Mouse (Mus musculus) G1E (cell line): ENCODE data around the gene Gadd45a. TPM values are rescaled to one million over a fixed set of nuclear protein-coding genes. Genes with fewer than 3 reads are reported as not detected.
"Not testable (repeated sequence)": the region's sequence is repeated elsewhere in the genome, so short reads cannot be mapped to it uniquely, and the experiment has no call there.

Experiments used
- ATAC-seq: 2 replicates; pipeline ENCODE4 v1.8.0; 2016; ENCODE audit warnings: mild to moderate bottlenecking; ENCODE audit not compliant: insufficient number of reproducible peaks, poor library complexity, low FRiP score, severe bottlenecking; ENCODE audit errors: extremely low read depth
- DNase-seq: peaks from one replicate; pipeline ENCODE4 v3.0.0; 2012; ENCODE audit warnings: low spot score
- H3K27me3 ChIP-seq: 2 replicates; pipeline ENCODE4 v1.6.1; 2012; ENCODE audit warnings: mild to moderate bottlenecking, low read length, inconsistent platforms; ENCODE audit not compliant: insufficient read depth
- H3K36me3 ChIP-seq: replicated peaks from 2 replicates; pipeline ENCODE3; 2012; ENCODE audit warnings: mild to moderate bottlenecking, inconsistent platforms
- H3K4me1 ChIP-seq: 2 replicates; pipeline ENCODE4 v1.6.1; 2012; ENCODE audit warnings: low read depth, low read length, inconsistent platforms, mixed read lengths; ENCODE audit not compliant: insufficient read depth
- H3K4me3 ChIP-seq: 2 replicates; pipeline ENCODE4 v1.5.1; 2012; ENCODE audit warnings: low read depth, mild to moderate bottlenecking, inconsistent platforms, low read length, moderate library complexity, mixed read lengths
- H3K9me3 ChIP-seq: replicated peaks from 2 replicates; pipeline ENCODE4 v1.6.1; 2012; ENCODE audit warnings: inconsistent platforms
- CTCF ChIP-seq: IDR thresholded peaks from 2 replicates; pipeline ENCODE4 v1.5.1; 2012; ENCODE audit warnings: low read depth, low read length, inconsistent platforms, mixed read lengths
- GATA1 ChIP-seq: IDR thresholded peaks from 2 replicates; pipeline ENCODE4 v1.6.1; 2012; ENCODE audit warnings: borderline replicate concordance, low read length, inconsistent platforms, mixed read lengths
- GATA2 ChIP-seq: IDR thresholded peaks from 2 replicates; pipeline ENCODE4 v1.6.1; 2012; ENCODE audit warnings: low read depth, low read length, inconsistent platforms, borderline replicate concordance
- POLR2AphosphoS5 ChIP-seq: IDR thresholded peaks from 2 replicates; pipeline ENCODE4 v1.6.1; 2012; ENCODE audit warnings: low read depth, low read length, inconsistent platforms; ENCODE audit not compliant: insufficient replicate concordance
- TAL1 ChIP-seq: conservative IDR thresholded peaks from 2 replicates; pipeline ENCODE4 v1.6.1; 2012; ENCODE audit warnings: low read depth, low read length, inconsistent platforms, mixed read lengths
- polyA plus RNA-seq: library from polyadenylated mRNA; stranded (reverse); fragments of >175 nt; gene quantifications from 2 replicates; pipeline ENCODE4 v1.2.3, GENCODE M21; 2012
- total RNA-seq, 2 experiments: library from RNA; stranded (forward) in 1 of 2; stranded (reverse) in 1 of 2; fragments of 200-1000 nt in 1 of 2; fragments of >200 nt in 1 of 2; fragmentation: Nextera tagmentation in 1 of 2; gene quantifications; 2 replicates each; pipeline ENCODE4 v1.2.3; 2014 to 2017

Gadd45a gene
- total and polyA plus RNA-seq, 3 experiments: 110 to 134 (median 111) TPM

DNA sequence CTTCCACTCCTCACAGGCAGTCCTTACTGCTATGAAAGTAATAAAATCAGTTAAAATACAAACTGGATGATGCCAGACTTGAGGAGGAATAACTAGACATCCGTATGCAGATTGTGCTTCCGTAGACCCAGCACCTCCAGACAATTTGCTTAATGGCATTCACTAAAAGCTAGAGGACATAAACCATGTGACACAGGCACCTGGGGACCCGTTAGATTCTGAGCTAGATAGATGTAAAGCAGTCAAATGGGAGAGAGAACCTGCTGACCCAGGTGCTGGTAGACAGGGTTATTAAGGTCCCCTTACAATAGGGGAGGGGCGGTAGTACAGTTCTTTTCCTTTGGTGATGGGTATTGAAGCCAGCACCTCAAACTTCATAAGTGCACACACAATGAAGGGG lies 13.5 kb downstream of the Gadd45a start:
- TF ChIP-seq CTCF: no peak
- TF ChIP-seq POLR2AphosphoS5: no peak
- TF ChIP-seq GATA1: no peak
- TF ChIP-seq GATA2: no peak
- no peak for TF ChIP-seq TAL1
- Histone ChIP-seq H3K9me3 (no peaks in the 10 kb centered on the region), H3K36me3 (no peaks in the 10 kb centered on the region), H3K4me1 (peaks cover 21% of the 10 kb centered on the region), H3K27me3 (no peaks in the 10 kb centered on the region), H3K4me3 (no peak overlapping the region)
- DNase-seq (no peak), ATAC-seq (no peak)

DNA sequence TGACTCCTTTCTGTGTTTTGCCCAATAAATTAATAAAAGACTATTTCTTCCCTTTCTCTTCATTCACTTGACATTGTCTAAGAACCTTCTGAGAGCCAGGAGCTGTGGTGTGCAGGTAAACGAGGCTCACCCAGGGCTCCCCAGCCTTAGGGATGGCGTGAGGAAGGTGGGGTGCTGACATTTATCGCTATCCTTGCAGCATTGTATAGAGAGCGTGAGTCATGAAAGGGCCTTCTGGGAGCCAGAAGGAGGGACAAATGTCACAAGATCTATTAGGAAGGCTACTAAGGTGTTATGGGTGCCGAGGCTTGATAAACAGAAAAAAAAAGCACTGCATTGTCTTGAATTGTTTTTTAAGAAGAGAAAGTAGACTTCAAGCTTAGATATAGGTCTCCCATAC lies 15.9 kb downstream of the Gadd45a start:
- Histone ChIP-seq H3K36me3 (no peaks in the 10 kb centered on the region), H3K4me1 (peaks cover 17% of the 10 kb centered on the region), H3K9me3 (no peaks in the 10 kb centered on the region), H3K4me3 (no peak overlapping the region), H3K27me3 (no peaks in the 10 kb centered on the region)
- DNase-seq (no peak), ATAC-seq (no peak)
- no peak for TF ChIP-seq GATA1
- TF ChIP-seq CTCF: no peak
- no peak for TF ChIP-seq POLR2AphosphoS5
- TF ChIP-seq TAL1: no peak
- TF ChIP-seq GATA2: no peak

DNA sequence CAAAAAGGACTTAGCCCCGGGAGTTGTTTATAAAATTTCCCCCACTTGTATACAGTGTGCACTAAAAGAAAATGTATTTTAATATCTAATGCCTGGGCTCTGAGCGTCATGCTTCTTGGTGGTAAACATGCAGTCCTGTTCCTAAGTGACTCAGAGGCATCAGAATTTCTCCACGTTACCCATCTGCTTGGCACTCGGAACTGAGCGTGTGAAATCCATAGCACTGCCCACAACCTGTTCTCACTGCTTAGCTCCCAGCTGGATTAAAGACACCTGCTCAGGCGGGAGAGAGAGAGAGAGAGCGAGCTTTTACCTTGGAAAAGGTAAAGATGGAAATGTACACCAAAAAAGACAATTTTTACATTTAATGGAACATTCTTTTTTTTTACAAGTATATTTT lies 18.3 kb downstream of the Gadd45a start:
- H3K4me3 ChIP-seq, H3K36me3 ChIP-seq, H3K9me3 ChIP-seq, H3K27me3 ChIP-seq, ATAC-seq, DNase-seq: not testable (repeated sequence)
- peaks cover 33% of the 10 kb centered on the region for H3K4me1 ChIP-seq

DNA sequence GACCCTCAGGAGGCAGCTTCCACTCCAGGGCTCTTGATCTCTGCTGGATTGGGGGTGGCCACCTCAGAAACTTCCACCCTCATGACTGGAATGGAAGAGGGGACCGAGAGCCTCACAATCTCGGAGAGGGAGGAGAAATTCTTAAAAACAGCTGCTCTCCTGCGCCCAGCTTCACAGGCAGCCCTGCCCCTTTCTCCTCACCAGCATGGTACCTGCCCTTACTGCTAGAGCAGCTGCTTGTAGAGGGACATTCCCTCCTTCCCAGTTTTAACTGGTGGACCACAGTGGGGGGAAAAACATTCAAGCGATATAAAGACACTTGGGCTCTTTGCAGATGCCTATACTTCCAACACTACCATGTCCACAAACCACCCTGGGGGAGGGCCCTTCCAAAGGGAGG lies 18.9 kb downstream of the Gadd45a start:
- H3K27me3 ChIP-seq: no peaks in the 10 kb centered on the region
- TF ChIP-seq GATA2: no peak
- TF ChIP-seq POLR2AphosphoS5: no peak
- TF ChIP-seq CTCF: no peak
- TF ChIP-seq GATA1: no peak
- no peak for TF ChIP-seq TAL1

DNA sequence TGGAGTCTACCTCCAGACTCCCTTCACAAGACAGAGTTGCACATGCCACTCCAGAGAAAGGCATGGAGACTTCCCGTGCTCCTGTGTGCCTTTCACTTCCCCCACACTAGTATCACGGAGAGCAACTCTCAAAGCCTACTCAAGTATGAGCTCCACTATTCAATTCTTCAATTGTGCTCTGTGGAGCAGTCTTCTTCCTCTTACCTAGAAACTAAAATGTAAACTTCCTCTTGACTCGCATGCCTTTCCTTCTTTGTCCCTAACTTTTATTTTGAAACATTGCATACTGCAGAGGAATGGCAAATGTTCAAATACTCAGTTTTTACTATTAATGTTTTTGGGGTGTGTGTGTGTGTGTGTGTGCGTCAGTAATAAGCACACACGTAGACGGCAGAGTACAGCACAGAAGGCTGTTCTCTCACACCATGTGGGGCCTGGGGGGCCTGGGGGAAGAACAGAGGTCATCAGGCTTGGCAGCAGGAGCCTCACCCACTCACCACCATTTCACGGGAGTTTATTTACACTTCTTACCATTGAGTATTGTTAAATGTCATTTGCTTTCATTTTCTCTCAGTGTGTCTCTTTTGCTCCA lies 20.6 kb downstream of the Gadd45a start:
- Histone ChIP-seq H3K9me3 (no peaks in the 10 kb centered on the region), H3K4me1 (peaks cover 43% of the 10 kb centered on the region), H3K4me3 (no peak overlapping the region; the same call in 1 of the 2 replicates), H3K27me3 (no peaks in the 10 kb centered on the region), H3K36me3 (no peaks in the 10 kb centered on the region)
- TF ChIP-seq CTCF (no peak), GATA1 (no peak), TAL1 (no peak), POLR2AphosphoS5 (no peak), GATA2 (no peak)
- no peak for DNase-seq
- ATAC-seq: 0 out of 2 replicates have a peak, but pooled peaks have one; percentile 22

More for the DNA sequence above, 18.9 kb downstream of the Gadd45a start:
- H3K4me3 ChIP-seq: no peak overlapping the region
- DNase-seq (no peak), ATAC-seq (no peak)
- H3K4me1 ChIP-seq: peaks cover 40% of the 10 kb centered on the region
- no peaks in the 10 kb centered on the region for H3K9me3 ChIP-seq
- H3K36me3 ChIP-seq: no peaks in the 10 kb centered on the region

DNA sequence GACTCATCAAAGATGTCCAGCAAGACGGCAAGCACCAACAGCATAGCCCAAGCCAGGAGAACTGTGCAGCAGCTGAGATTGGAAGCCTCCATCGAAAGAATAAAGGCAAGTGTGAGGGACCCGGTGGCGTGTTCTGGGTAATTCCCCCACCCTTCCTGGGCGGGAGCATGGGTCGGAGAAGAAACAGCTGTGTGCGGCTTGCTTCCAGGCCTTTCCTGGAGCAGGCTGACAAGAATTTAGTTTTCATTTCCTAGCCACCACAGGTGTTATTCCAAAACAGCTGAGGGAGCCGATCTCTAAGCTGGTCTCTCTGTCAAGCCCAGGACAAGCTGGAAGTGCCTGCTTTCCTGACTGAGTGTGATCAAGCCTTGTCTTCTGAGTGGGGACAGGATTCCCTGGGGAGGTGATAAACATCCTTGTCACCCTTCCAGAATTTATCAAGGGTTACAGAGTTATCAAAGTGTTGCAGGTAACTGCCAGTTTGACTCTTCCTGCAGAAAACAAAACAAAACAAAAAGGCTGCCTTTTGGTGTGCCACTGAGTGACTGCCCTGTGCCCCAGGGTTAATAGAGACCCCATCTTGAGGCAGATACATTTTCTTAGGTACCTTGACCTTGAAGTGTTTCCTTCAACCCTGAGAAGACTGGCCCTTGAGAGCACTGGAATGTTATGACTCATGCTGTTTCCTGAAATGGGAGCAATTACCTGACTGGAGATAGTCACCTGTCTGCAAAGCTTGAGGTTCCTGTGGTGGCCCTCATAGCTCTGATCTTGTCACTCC lies 21.3 kb downstream of the Gadd45a start:
- Histone ChIP-seq H3K4me1 (peaks cover 43% of the 10 kb centered on the region), H3K36me3 (no peaks in the 10 kb centered on the region), H3K4me3 (no peak overlapping the region), H3K27me3 (no peaks in the 10 kb centered on the region), H3K9me3 (no peaks in the 10 kb centered on the region)
- no peak for ATAC-seq
- TF ChIP-seq GATA2: no peak
- no peak for TF ChIP-seq POLR2AphosphoS5
- TF ChIP-seq CTCF: no peak
- no peak for TF ChIP-seq GATA1
- no peak for TF ChIP-seq TAL1
- DNase-seq: no peak

DNA sequence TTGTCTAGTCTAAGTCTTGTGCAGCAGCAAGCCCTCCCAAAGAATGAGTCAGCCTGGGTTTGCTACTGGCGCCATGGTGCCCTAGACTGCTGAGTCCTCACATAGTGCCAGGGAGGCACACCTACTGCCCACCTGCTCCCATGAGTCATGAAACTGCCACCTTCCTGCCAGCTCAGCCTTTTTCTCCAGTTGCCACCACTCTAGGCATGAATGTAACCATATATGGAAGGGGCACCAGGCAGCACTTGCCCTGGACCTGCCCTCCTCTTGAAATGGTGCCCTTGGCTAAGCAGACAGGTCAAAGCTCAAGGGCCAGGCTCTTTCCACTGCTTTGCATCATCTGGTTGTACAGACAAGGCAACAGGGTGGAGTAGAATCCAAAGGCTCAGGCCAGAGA lies 22.6 kb downstream of the Gadd45a start:
- Histone ChIP-seq H3K4me1 (peaks cover 53% of the 10 kb centered on the region), H3K4me3 (no peak overlapping the region), H3K27me3 (no peaks in the 10 kb centered on the region), H3K9me3 (no peaks in the 10 kb centered on the region), H3K36me3 (no peaks in the 10 kb centered on the region)
- no peak for ATAC-seq
- no peak for TF ChIP-seq POLR2AphosphoS5
- no peak for TF ChIP-seq GATA1
- no peak for TF ChIP-seq CTCF
- TF ChIP-seq GATA2: no peak
- TF ChIP-seq TAL1: no peak
- DNase-seq: no peak
